Mouse (Mus musculus) hindbrain, embryonic 16.5 days (tissue): ENCODE measurements around the gene Cdc40. TPM values are rescaled to one million over a fixed set of nuclear protein-coding genes. Genes with fewer than 3 reads are reported as not detected.

Experiments used
- ATAC-seq: fragments of 200-750 bp; cut with Nextera tagmentation; 2 replicates; pipeline ENCODE4 v1.8.0; 2017; ENCODE audit warnings: moderate TSS enrichment, moderate library complexity
- H3K27ac ChIP-seq: fragments of 300-500 bp; sonication (generic); 2 replicates; pipeline ENCODE4 v1.5.1; 2014; ENCODE audit warnings: low read depth, mild to moderate bottlenecking, control low read depth, low read length, moderate library complexity
- H3K27me3 ChIP-seq: fragments of 300-500 bp; sonication (generic); replicated peaks from 2 replicates; pipeline ENCODE4 v1.6.1; 2014; ENCODE audit warnings: low read length; ENCODE audit not compliant: control insufficient read depth, insufficient read depth
- H3K36me3 ChIP-seq: fragments of 300-500 bp; sonication (generic); 2 replicates; pipeline ENCODE4 v1.6.1; 2014; ENCODE audit warnings: mild to moderate bottlenecking, low read length, moderate library complexity, mixed read lengths; ENCODE audit not compliant: control insufficient read depth, insufficient read depth
- H3K4me1 ChIP-seq: fragments of 300-500 bp; sonication (generic); 2 replicates; pipeline ENCODE4 v1.6.1; 2014; ENCODE audit warnings: low read depth, low read length; ENCODE audit not compliant: control insufficient read depth, insufficient read depth
- H3K4me2 ChIP-seq: fragments of 300-500 bp; sonication (generic); 2 replicates; pipeline ENCODE4 v1.6.1; 2014; ENCODE audit warnings: mild to moderate bottlenecking, low read length, control low read depth, moderate library complexity
- H3K4me3 ChIP-seq: fragments of 300-500 bp; sonication (generic); 2 replicates; pipeline ENCODE4 v1.5.1; 2014; ENCODE audit warnings: mild to moderate bottlenecking, low read length, control low read depth, moderate library complexity
- H3K9ac ChIP-seq: fragments of 300-500 bp; sonication (generic); 2 replicates; pipeline ENCODE4 v1.6.1; 2014; ENCODE audit warnings: low read depth, mild to moderate bottlenecking, control low read depth, low read length, moderate library complexity
- H3K9me3 ChIP-seq: fragments of 300-500 bp; sonication (generic); 2 replicates; pipeline ENCODE4 v1.6.1; 2014; ENCODE audit warnings: mild to moderate bottlenecking, low read length, moderate library complexity; ENCODE audit not compliant: control insufficient read depth
- WGBS: fragments of 180-500 bp; shearing (Covaris S2); extraction: QIAGEN DNeasy Blood & Tissue Kit; methylation state at CpG from one replicate; pipeline ENCODE4 v1.1.7; 2014; 5-methylcytosine and 5-hydroxymethylcytosine counted together
- polyA plus RNA-seq: library from polyadenylated mRNA; unstranded; fragments of >200 nt; fragmentation: Nextera tagmentation; extraction: Ambion mirVana; gene quantifications from 2 replicates; pipeline ENCODE4 v1.2.1, GENCODE M21; 2015

Gene Cdc40
- polyA plus RNA-seq, 1 experiment from 2014 or later: 18.8 TPM

- no peak overlapping the region for H3K27ac ChIP-seq
- no peak overlapping the region for H3K9ac ChIP-seq
- no peaks in the 10 kb centered on the region for H3K36me3 ChIP-seq
- H3K9me3 ChIP-seq: no peaks in the 10 kb centered on the region
- H3K4me3 ChIP-seq: no peak overlapping the region
- no peaks in the 10 kb centered on the region for H3K27me3 ChIP-seq
- H3K4me1 ChIP-seq: peaks cover 13% of the 10 kb centered on the region
- no peak overlapping the region for H3K4me2 ChIP-seq
- no peak for ATAC-seq
- WGBS: 91% methylated on average over 9 of the region's 9 CpGs
Measured at GRCm38 (mm10) chr10:40879969-40880368, 3.1 kb downstream of the Cdc40 start.

- H3K4me1 ChIP-seq: peaks cover 13% of the 10 kb centered on the region
- WGBS: 95% methylated on average over 3 of the region's 3 CpGs
- H3K9me3 ChIP-seq: no peaks in the 10 kb centered on the region
- no peak for ATAC-seq
- no peak overlapping the region for H3K4me2 ChIP-seq
- H3K36me3 ChIP-seq: no peaks in the 10 kb centered on the region
- H3K27ac ChIP-seq: no peak overlapping the region
- H3K9ac ChIP-seq: no peak overlapping the region
- no peaks in the 10 kb centered on the region for H3K27me3 ChIP-seq
- H3K4me3 ChIP-seq: no peak overlapping the region
Measured at GRCm38 (mm10) chr10:40878246-40878645, 4.9 kb downstream of the Cdc40 start.

- WGBS: 78% methylated on average over 2 of the region's 2 CpGs
- Histone ChIP-seq H3K4me1 (no peaks in the 10 kb centered on the region), H3K27ac (no peak overlapping the region), H3K4me2 (no peak overlapping the region), H3K9me3 (no peaks in the 10 kb centered on the region), H3K36me3 (no peaks in the 10 kb centered on the region), H3K9ac (no peak overlapping the region), H3K27me3 (no peaks in the 10 kb centered on the region), H3K4me3 (no peak overlapping the region)
- no peak for ATAC-seq
Measured at GRCm38 (mm10) chr10:40872052-40872451, 11.1 kb downstream of the Cdc40 start.

GRCm38 (mm10) chr10:40871301-40871700, 11.8 kb downstream of the Cdc40 start:
- no peak overlapping the region for H3K9ac ChIP-seq
- no peak for ATAC-seq
- no peaks in the 10 kb centered on the region for H3K4me1 ChIP-seq
- H3K4me2 ChIP-seq: no peak overlapping the region
- no peaks in the 10 kb centered on the region for H3K36me3 ChIP-seq
- no peaks in the 10 kb centered on the region for H3K27me3 ChIP-seq
- 95% methylated on average over 2 of the region's 2 CpGs for WGBS
- H3K27ac ChIP-seq: no peak overlapping the region
- H3K9me3 ChIP-seq: no peaks in the 10 kb centered on the region
- no peak overlapping the region for H3K4me3 ChIP-seq

- Histone ChIP-seq H3K4me3 (no peak overlapping the region), H3K36me3 (no peaks in the 10 kb centered on the region), H3K4me2 (no peak overlapping the region), H3K9ac (no peak overlapping the region), H3K9me3 (no peaks in the 10 kb centered on the region), H3K4me1 (no peaks in the 10 kb centered on the region), H3K27ac (no peak overlapping the region), H3K27me3 (no peaks in the 10 kb centered on the region)
- 93% methylated on average over 2 of the region's 2 CpGs for WGBS
- no peak for ATAC-seq
Measured at GRCm38 (mm10) chr10:40868081-40868480, 15.0 kb downstream of the Cdc40 start.

- Histone ChIP-seq H3K27ac (no peak overlapping the region), H3K4me3 (no peak overlapping the region), H3K4me1 (no peaks in the 10 kb centered on the region), H3K4me2 (no peak overlapping the region), H3K9me3 (no peaks in the 10 kb centered on the region), H3K36me3 (no peaks in the 10 kb centered on the region), H3K9ac (no peak overlapping the region), H3K27me3 (no peaks in the 10 kb centered on the region)
- WGBS: 57% methylated on average over 8 of the region's 8 CpGs
- ATAC-seq: no peak
Measured at GRCm38 (mm10) chr10:40857599-40857998, 25.5 kb downstream of the Cdc40 start.

GRCm38 (mm10) chr10:40856703-40857102, 26.4 kb downstream of the Cdc40 start:
- Histone ChIP-seq H3K9me3 (no peaks in the 10 kb centered on the region), H3K9ac (no peak overlapping the region), H3K4me2 (no peak overlapping the region), H3K4me1 (no peaks in the 10 kb centered on the region), H3K4me3 (no peak overlapping the region), H3K27ac (no peak overlapping the region), H3K27me3 (no peaks in the 10 kb centered on the region), H3K36me3 (no peaks in the 10 kb centered on the region)
- WGBS: 79% methylated on average over 7 of the region's 7 CpGs
- ATAC-seq: no peak

GRCm38 (mm10) chr10:40855616-40856015, 27.5 kb downstream of the Cdc40 start:
- Histone ChIP-seq H3K36me3 (no peaks in the 10 kb centered on the region), H3K27me3 (no peaks in the 10 kb centered on the region), H3K4me1 (no peaks in the 10 kb centered on the region), H3K4me2 (no peak overlapping the region), H3K4me3 (no peak overlapping the region), H3K27ac (no peak overlapping the region), H3K9ac (no peak overlapping the region), H3K9me3 (no peaks in the 10 kb centered on the region)
- WGBS: 76% methylated on average over 2 of the region's 2 CpGs
- ATAC-seq: no peak

- H3K9me3 ChIP-seq: no peaks in the 10 kb centered on the region
- ATAC-seq: no peak
- no peaks in the 10 kb centered on the region for H3K4me1 ChIP-seq
- H3K27ac ChIP-seq: no peak overlapping the region
- H3K36me3 ChIP-seq: peaks cover 3% of the 10 kb centered on the region; the same call in 1 of the 2 replicates
- H3K4me2 ChIP-seq: no peak overlapping the region
- no peaks in the 10 kb centered on the region for H3K27me3 ChIP-seq
- no peak overlapping the region for H3K4me3 ChIP-seq
- no peak overlapping the region for H3K9ac ChIP-seq
Measured at GRCm38 (mm10) chr10:40851138-40851537, 32.0 kb downstream of the Cdc40 start.

GRCm38 (mm10) chr10:40850644-40851043, 32.5 kb downstream of the Cdc40 start:
- Histone ChIP-seq H3K9me3 (no peaks in the 10 kb centered on the region), H3K36me3 (peaks cover 3% of the 10 kb centered on the region; the same call in 1 of the 2 replicates), H3K4me2 (no peak overlapping the region), H3K4me1 (no peaks in the 10 kb centered on the region), H3K27me3 (no peaks in the 10 kb centered on the region), H3K9ac (no peak overlapping the region), H3K27ac (no peak overlapping the region), H3K4me3 (no peak overlapping the region)
- no peak for ATAC-seq
- 93% methylated on average over 2 of the region's 2 CpGs for WGBS
